Mouse (Mus musculus) ES-E14 (cell line): ENCODE measurements around the gene Mettl5.
A peak's percentile ranks its signal among the peaks of the same experiment; 100 is the strongest.

Experiments
- MAFK ChIP-seq: IDR thresholded peaks from 2 replicates; pipeline ENCODE4 v1.6.1; 2014; ENCODE audit warnings: mild to moderate bottlenecking, low read depth, low read length, inconsistent platforms; ENCODE audit not compliant: insufficient read depth
- ZNF384 ChIP-seq: IDR thresholded peaks from 2 replicates; pipeline ENCODE4 v1.6.1; 2012; ENCODE audit warnings: low read depth, low read length, inconsistent platforms

DNA sequence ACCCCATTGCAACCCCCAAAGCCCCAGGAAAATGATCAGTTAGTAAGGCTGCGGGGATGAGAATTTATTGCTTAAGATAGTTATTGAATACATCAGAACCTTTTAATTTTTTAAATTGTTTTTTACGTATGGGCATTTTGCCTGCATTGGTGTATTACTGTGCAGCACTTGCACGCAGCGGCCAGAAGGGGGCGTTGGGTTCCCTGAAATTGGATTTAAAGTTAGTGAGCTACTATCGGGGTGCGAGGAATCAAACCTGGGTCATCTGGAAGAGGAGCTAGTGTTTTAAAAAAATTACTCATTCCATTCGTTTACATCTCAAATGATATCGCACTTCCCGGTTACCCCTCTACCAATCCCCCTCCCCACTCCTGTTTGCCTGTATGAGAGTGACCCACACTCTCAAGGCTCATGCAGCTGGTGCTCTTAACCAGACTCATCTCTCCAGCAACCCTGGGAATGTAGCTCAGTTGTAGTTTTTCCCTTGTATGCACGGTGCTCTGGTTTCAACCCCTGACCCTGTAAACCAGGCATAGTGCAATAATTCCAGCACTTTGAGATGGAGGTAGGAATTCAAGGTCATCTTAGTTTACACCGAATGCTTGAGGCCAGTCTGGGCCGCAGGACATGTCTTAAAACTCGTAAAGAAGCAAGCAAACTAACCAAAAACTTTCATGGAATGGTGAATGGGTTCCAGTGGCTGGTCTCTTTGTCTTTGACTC lies 10.2 kb upstream of the Mettl5 start:
- TF ChIP-seq ZNF384 = 0 out of 2 replicates have a peak, but pooled peaks have one; percentile 6
- TF ChIP-seq MAFK = no peak
